Mouse (Mus musculus): ENCODE data around the gene 2610528J11Rik. TPM values are rescaled to one million over a fixed set of nuclear protein-coding genes. Genes with fewer than 3 reads are reported as not detected.
"Not testable (repeated sequence)": the region's sequence is repeated elsewhere in the genome, so short reads cannot be mapped to it uniquely, and the experiment has no call there.

2610528J11Rik gene
- polyA plus RNA-seq, 2 experiments: 4.8 to 6.4 TPM

DNA sequence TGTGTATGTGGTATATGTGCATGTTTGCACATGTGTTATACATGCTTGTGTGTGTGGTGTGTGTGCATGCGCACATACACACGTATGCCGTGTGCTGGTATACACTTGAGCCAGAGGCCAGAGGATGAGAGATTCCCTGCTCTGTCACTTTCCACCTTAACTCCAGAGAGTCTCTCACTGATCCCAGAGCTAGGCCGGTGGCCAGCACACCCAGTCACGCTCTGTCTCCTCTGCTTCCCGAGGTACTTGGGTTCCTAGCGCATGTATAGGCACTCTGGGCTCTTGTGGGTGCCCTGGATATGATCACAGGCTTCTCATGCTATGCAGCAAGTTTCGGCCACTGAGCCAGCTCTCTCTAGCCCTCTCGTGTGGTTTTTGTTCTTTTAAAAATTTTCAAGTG lies 26.0 kb upstream of the 2610528J11Rik start:
- 62% methylated on average over 9 of the region's 9 CpGs for WGBS (ENCODE audit: insufficient replicate concordance)
- ATAC-seq (ENCODE audit: insufficient read depth) (no peak), DNase-seq (ENCODE audit: low read depth in 3 of 3, low spot score in 3 of 3) (no peak)
- H3K27ac ChIP-seq: no peak overlapping the region
- no peak for TF ChIP-seq CTCF (IDR thresholded peaks at IDR 0.05; ENCODE audit: low read depth)
- TF ChIP-seq EP300 (IDR thresholded peaks at IDR 0.05; ENCODE audit: low read depth): no peak
- no peaks in the 10 kb centered on the region; a peak in 1 of 4 replicates for H3K4me1 ChIP-seq (replicated peaks; ENCODE audit: control insufficient read depth in 2 of 2, insufficient read depth in 2 of 2, low read length in 1 of 2)
- H3K4me2 ChIP-seq (ENCODE audit: low read depth): no peak overlapping the region
- no peaks in the 10 kb centered on the region for H3K27me3 ChIP-seq (ENCODE audit: control insufficient read depth, insufficient read depth, low read length)
- no peak overlapping the region for H3K9ac ChIP-seq (replicated peaks)
- H3K4me3 ChIP-seq (ENCODE audit: insufficient read depth in 1 of 2, low read depth in 2 of 2, low read length in 2 of 2): no peak overlapping the region
- H3K9me3 ChIP-seq (ENCODE audit: control insufficient read depth, low read length): no peaks in the 10 kb centered on the region
- no peaks in the 10 kb centered on the region for H3K36me3 ChIP-seq (replicated peaks; ENCODE audit: control insufficient read depth, insufficient read depth, low read depth)

DNA sequence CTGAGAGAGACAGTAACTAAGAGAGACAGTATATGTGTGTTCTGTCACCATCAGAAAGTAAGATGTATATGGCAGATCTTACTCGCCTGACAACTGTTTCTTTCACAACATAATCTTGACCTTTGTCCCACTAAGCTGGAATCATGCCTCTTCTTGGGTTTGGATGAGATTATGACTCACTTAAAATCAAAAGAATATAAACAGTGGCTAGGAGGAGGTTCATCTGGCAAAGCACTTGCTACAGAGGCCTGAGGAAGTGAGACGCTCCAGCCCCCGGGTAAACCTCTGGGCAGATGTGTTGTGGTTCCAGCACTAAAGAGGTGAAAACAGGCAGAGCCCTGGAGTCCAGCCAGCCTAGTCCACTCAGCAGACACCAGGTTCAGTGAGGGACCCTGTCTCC lies 21.2 kb upstream of the 2610528J11Rik start:
- H3K4me1 ChIP-seq (replicated peaks; ENCODE audit: control insufficient read depth in 2 of 2, insufficient read depth in 2 of 2, low read length in 1 of 2): no peaks in the 10 kb centered on the region
- WGBS (ENCODE audit: insufficient replicate concordance): 44% methylated on average over 3 of the region's 3 CpGs
- H3K9ac ChIP-seq (replicated peaks): no peak overlapping the region
- ATAC-seq (ENCODE audit: insufficient read depth) (no peak), DNase-seq (ENCODE audit: low read depth in 3 of 3, low spot score in 3 of 3) (no peak)
- no peaks in the 10 kb centered on the region for H3K36me3 ChIP-seq (replicated peaks; ENCODE audit: control insufficient read depth, insufficient read depth, low read depth)
- H3K4me3 ChIP-seq (ENCODE audit: insufficient read depth in 1 of 2, low read depth in 2 of 2, low read length in 2 of 2): no peak overlapping the region
- no peak overlapping the region for H3K4me2 ChIP-seq (ENCODE audit: low read depth)
- no peaks in the 10 kb centered on the region for H3K27me3 ChIP-seq (ENCODE audit: control insufficient read depth, insufficient read depth, low read length)
- TF ChIP-seq CTCF (IDR thresholded peaks at IDR 0.05; ENCODE audit: low read depth) (no peak), EP300 (IDR thresholded peaks at IDR 0.05; ENCODE audit: low read depth) (no peak)
- no peaks in the 10 kb centered on the region for H3K9me3 ChIP-seq (ENCODE audit: control insufficient read depth, low read length)
- H3K27ac ChIP-seq: no peak overlapping the region

DNA sequence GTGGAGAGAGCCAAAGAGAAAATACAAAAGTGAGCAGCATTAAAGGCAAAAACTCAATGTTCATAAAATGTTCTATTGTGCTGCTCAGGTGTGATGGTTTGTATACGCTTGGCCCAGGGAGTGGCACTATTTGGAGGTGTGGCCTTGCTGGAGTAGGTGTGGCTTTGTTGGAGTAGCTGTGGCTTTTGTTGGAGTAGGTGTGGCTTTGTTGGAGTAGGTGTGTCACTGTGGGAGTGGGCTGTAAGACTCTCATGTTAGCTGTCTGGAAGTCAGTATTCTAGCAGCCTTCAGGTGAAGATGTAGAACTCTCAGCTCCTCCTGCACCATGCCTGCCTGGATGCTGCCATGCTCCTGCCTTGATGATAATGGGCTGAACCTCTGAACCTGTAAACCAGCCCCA lies 19.6 kb upstream of the 2610528J11Rik start:
- not testable (repeated sequence) for H3K4me3 ChIP-seq (ENCODE audit: insufficient read depth in 1 of 2, low read depth in 2 of 2, low read length in 2 of 2); H3K4me2 ChIP-seq (ENCODE audit: low read depth); H3K9me3 ChIP-seq (ENCODE audit: control insufficient read depth, low read length); ATAC-seq (ENCODE audit: insufficient read depth); H3K9ac ChIP-seq (replicated peaks); H3K27me3 ChIP-seq (ENCODE audit: control insufficient read depth, insufficient read depth, low read length); H3K4me1 ChIP-seq (replicated peaks; ENCODE audit: control insufficient read depth in 2 of 2, insufficient read depth in 2 of 2, low read length in 1 of 2); H3K36me3 ChIP-seq (replicated peaks; ENCODE audit: control insufficient read depth, insufficient read depth, low read depth); DNase-seq (ENCODE audit: low read depth in 3 of 3, low spot score in 3 of 3); H3K27ac ChIP-seq
- WGBS (ENCODE audit: insufficient replicate concordance): 45% methylated on average over 1 of the region's 1 CpGs

GRCm38 (mm10) chr4:118509050-118509449 lies 17.7 kb upstream of the 2610528J11Rik start:
- TF ChIP-seq CTCF (IDR thresholded peaks at IDR 0.05; ENCODE audit: low read depth) (no peak), EP300 (IDR thresholded peaks at IDR 0.05; ENCODE audit: low read depth) (no peak)
- H3K4me1 ChIP-seq (replicated peaks; ENCODE audit: control insufficient read depth in 2 of 2, insufficient read depth in 2 of 2, low read length in 1 of 2): no peaks in the 10 kb centered on the region
- H3K9ac ChIP-seq (replicated peaks): no peak overlapping the region
- no peak overlapping the region for H3K4me3 ChIP-seq (ENCODE audit: insufficient read depth in 1 of 2, low read depth in 2 of 2, low read length in 2 of 2)
- WGBS (ENCODE audit: insufficient replicate concordance): 48% methylated on average over 6 of the region's 6 CpGs
- no peak overlapping the region for H3K4me2 ChIP-seq (ENCODE audit: low read depth)
- no peaks in the 10 kb centered on the region for H3K9me3 ChIP-seq (ENCODE audit: control insufficient read depth, low read length)
- no peaks in the 10 kb centered on the region for H3K27me3 ChIP-seq (ENCODE audit: control insufficient read depth, insufficient read depth, low read length)
- DNase-seq (ENCODE audit: low read depth in 3 of 3, low spot score in 3 of 3) (no peak), ATAC-seq (ENCODE audit: insufficient read depth) (no peak)
- no peak overlapping the region for H3K27ac ChIP-seq
- H3K36me3 ChIP-seq (replicated peaks; ENCODE audit: control insufficient read depth, insufficient read depth, low read depth): no peaks in the 10 kb centered on the region

- DNase-seq (ENCODE audit: low read depth in 3 of 3, low spot score in 3 of 3): no peak
- H3K4me3 ChIP-seq (ENCODE audit: insufficient read depth in 1 of 2, low read depth in 2 of 2, low read length in 2 of 2): no peak overlapping the region
- no peaks in the 10 kb centered on the region for H3K36me3 ChIP-seq (replicated peaks; ENCODE audit: control insufficient read depth, insufficient read depth, low read depth)
- H3K9ac ChIP-seq (replicated peaks): no peak overlapping the region
- no peaks in the 10 kb centered on the region for H3K9me3 ChIP-seq (ENCODE audit: control insufficient read depth, low read length)
- no peaks in the 10 kb centered on the region for H3K27me3 ChIP-seq (ENCODE audit: control insufficient read depth, insufficient read depth, low read length)
- H3K27ac ChIP-seq: no peak overlapping the region
- TF ChIP-seq EP300 (IDR thresholded peaks at IDR 0.05; ENCODE audit: low read depth) (no peak), CTCF (IDR thresholded peaks at IDR 0.05; ENCODE audit: low read depth) (no peak)
- ATAC-seq (ENCODE audit: insufficient read depth): no peak
- H3K4me2 ChIP-seq (ENCODE audit: low read depth): peak overlapping the region; percentile 6; the same call in 1 of the 2 replicates
- 11% methylated on average over 20 of the region's 20 CpGs for WGBS (ENCODE audit: insufficient replicate concordance)
- H3K4me1 ChIP-seq (replicated peaks; ENCODE audit: control insufficient read depth in 2 of 2, insufficient read depth in 2 of 2, low read length in 1 of 2): peaks cover 0 to 9% of the 10 kb centered on the region in 2 experiments; a peak in 2 of 4 replicates
Observed at GRCm38 (mm10) chr4:118516699-118517496, 9.9 kb upstream of the 2610528J11Rik start.
